24 mouse cellular contexts compared by ENCODE assay signal in the genomic region with DNA sequence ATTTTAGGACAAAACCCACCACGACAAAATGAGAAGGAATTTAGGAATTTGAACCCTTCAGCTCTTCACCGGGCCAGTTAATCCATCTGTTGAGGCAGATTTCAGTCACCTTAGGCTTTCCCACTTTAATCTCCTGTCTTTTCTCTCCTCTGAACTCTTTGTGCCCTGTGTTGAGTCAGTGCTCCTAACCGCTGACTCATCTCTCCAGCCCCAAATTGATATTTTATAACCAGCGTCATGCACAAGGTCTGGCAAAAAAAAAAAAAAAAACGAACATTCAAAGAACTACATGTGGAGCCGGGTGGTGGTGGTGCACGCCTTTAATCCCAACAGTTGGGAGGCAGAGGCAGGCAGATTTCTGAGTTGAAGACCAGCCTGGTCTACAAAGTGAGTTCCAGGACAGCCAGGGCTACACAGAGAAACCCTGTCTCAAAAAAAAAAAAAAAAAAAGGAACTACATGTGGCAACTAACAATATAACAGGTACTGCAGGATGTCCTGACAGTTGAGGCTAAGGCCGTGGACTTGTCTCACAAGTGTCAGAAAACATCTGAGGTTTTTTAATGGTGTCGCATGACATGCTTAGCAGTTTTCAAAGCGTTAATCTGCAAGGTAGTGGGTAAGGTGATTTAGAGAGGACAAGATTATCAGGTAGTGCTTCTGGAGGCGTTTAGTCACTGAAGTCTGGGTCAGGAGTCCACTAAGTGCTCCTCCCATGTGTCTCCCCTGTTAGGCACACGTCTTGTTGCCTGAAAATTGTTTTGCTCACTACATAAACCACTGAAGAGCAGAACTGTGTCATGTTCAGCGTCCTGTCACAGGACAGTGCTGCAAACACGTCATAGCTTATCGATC. TPM values are rescaled to one million over a fixed set of nuclear protein-coding genes. Genes with fewer than 3 reads are reported as not detected.
A peak's percentile ranks its signal among the peaks of the same experiment; 100 is the strongest.
DNase-seq lines count a peak whose midpoint lies in the region; ATAC-seq and TF ChIP-seq lines count a peak whose summit lies in the region.
"Had no signal": no experiment of that assay in that cellular context is flagged by ENCODE, and none has a peak within 500 bp of the region (broad histone marks: within the 10 kb centered on the region; RNA-seq: fewer than 3 reads in every experiment).

No protein-coding gene starts in this region.

- H3K4me2 ChIP-seq in intestine, postnatal 0 days (replicated peaks; ENCODE audit: low read depth), result no peak overlapping the region
- H3K4me2 ChIP-seq: forebrain, embryonic 15.5 days; hindbrain, embryonic 14.5 days; liver, embryonic 11.5 days; midbrain, embryonic 12.5 days had no signal

- no peak overlapping the region for H3K27ac ChIP-seq in MEL (ENCODE audit: control insufficient read depth, low read depth, low read length)
- no peak overlapping the region for H3K27ac ChIP-seq in intestine, postnatal 0 days (ENCODE audit: low read depth, low read length)
- H3K27ac ChIP-seq: embryonic facial prominence, embryonic 10.5 days; forebrain, embryonic 15.5 days; heart, adult 2 months; hindbrain, embryonic 14.5 days; midbrain, embryonic 12.5 days; stomach, postnatal 0 days had no signal

- peak; percentile 75 for DNase-seq in heart, adult 11 months
- DNase-seq in heart, postnatal 10 days, result no peak
- DNase-seq in 3T3-L1 (ENCODE audit: low read depth, low spot score) (peak; percentile 71), MEL (ENCODE audit: low read depth, low spot score) (no peak)
- no peak for DNase-seq in cerebellum, postnatal 4 days (ENCODE audit: low spot score in 2 of 2)
- DNase-seq in left cerebral cortex, adult 8-10 months (ENCODE audit: low spot score in 2 of 2), result no peak
- DNase-seq: adrenal gland, postnatal 25 days; cerebellum, adult 9-10 months; gastrocnemius, postnatal 10 days; heart, adult 2 months; heart, postnatal 36 days; liver, postnatal 0 days; right cerebral cortex, postnatal 14 days; thymus, postnatal 14 days had no signal

- no peak for TF ChIP-seq POLR2A in MEL (IDR thresholded peaks at IDR 0.05; ENCODE audit: control insufficient read depth in 1 of 2, insufficient read depth in 1 of 2, low read depth in 1 of 2, low read length in 2 of 2, poor library complexity in 1 of 2)

- no peaks in the 10 kb centered on the region; a peak in 1 of 4 replicates for H3K4me1 ChIP-seq in MEL (ENCODE audit: control insufficient read depth in 1 of 2, insufficient read depth in 2 of 2, low read length in 2 of 2)
- H3K4me1 ChIP-seq in intestine, postnatal 0 days (replicated peaks; ENCODE audit: control insufficient read depth, insufficient read depth, low read length), result no peaks in the 10 kb centered on the region
- H3K4me1 ChIP-seq: embryonic facial prominence, embryonic 10.5 days; forebrain, embryonic 15.5 days; midbrain, embryonic 12.5 days had no signal

- intact Hi-C loops in heart, postnatal 10 days (cut with DNase I), result no loop called here

- WGBS in intestine, postnatal 0 days, result 70% methylated on average over 15 of the region's 15 CpGs

- H3K9ac ChIP-seq in MEL (ENCODE audit: control insufficient read depth, low read depth, low read length, poor library complexity, severe bottlenecking), result no peak overlapping the region
- H3K9ac ChIP-seq in intestine, postnatal 0 days (ENCODE audit: low read depth, low read length), result no peak overlapping the region
- H3K9ac ChIP-seq: forebrain, embryonic 15.5 days; hindbrain, embryonic 14.5 days; liver, postnatal 0 days; midbrain, embryonic 12.5 days had no signal

- H3K36me3 ChIP-seq in MEL (ENCODE audit: control insufficient read depth in 1 of 2, insufficient read depth in 2 of 2, low read length in 2 of 2), result peaks cover 0 to 1% of the 10 kb centered on the region in 2 experiments; a peak in 1 of 4 replicates
- H3K36me3 ChIP-seq in intestine, postnatal 0 days (ENCODE audit: control insufficient read depth, insufficient read depth), result peaks cover 7% of the 10 kb centered on the region; the same call in 1 of the 2 replicates
- H3K36me3 ChIP-seq: forebrain, embryonic 15.5 days had no signal

- TF ChIP-seq EP300 in MEL (IDR thresholded peaks at IDR 0.05; ENCODE audit: low read depth in 1 of 2, low read length in 2 of 2), result no peak

- no peaks in the 10 kb centered on the region for H3K9me3 ChIP-seq in MEL (replicated peaks; ENCODE audit: insufficient read depth, low read length)
- no peaks in the 10 kb centered on the region for H3K9me3 ChIP-seq in intestine, postnatal 0 days (ENCODE audit: control insufficient read depth)
- H3K9me3 ChIP-seq: embryonic facial prominence, embryonic 10.5 days; forebrain, embryonic 15.5 days; midbrain, embryonic 12.5 days had no signal

- ATAC-seq in intestine, postnatal 0 days, result peak; percentile 47; the same call in 1 of the 2 replicates
- ATAC-seq: forebrain, embryonic 15.5 days; inflammation-experienced regulatory T-cells, adult 6 months; liver, postnatal 0 days; lung, postnatal 0 days; Patski had no signal

- TF ChIP-seq CTCF in MEL (IDR thresholded peaks at IDR 0.05 in 2 of 3, conservative IDR thresholded peaks at IDR 0.05 in 1 of 3; ENCODE audit: control insufficient read depth in 1 of 3, insufficient read depth in 1 of 3, low read depth in 2 of 3, low read length in 3 of 3, poor library complexity in 1 of 3, severe bottlenecking in 1 of 3), result no peak
- no peak for TF ChIP-seq CTCF in intestine, postnatal 0 days (IDR thresholded peaks at IDR 0.05; ENCODE audit: low read depth)

- no peaks in the 10 kb centered on the region for H3K79me2 ChIP-seq in MEL (ENCODE audit: control insufficient read depth, insufficient read depth, low read length, poor library complexity)

- no peaks in the 10 kb centered on the region for H3K27me3 ChIP-seq in MEL (ENCODE audit: control insufficient read depth in 1 of 2, insufficient read depth in 2 of 2, low read length in 2 of 2)
- H3K27me3 ChIP-seq in intestine, postnatal 0 days (replicated peaks; ENCODE audit: control insufficient read depth, insufficient read depth, low read length), result no peaks in the 10 kb centered on the region
- H3K27me3 ChIP-seq: forebrain, embryonic 15.5 days; midbrain, embryonic 12.5 days; Patski had no signal

- no peak overlapping the region for H3K4me3 ChIP-seq in MEL (ENCODE audit: control insufficient read depth in 1 of 2, insufficient read depth in 1 of 2, low read depth in 2 of 2, low read length in 2 of 2)
- H3K4me3 ChIP-seq in intestine, postnatal 0 days (ENCODE audit: low read depth, low read length), result no peak overlapping the region
- H3K4me3 ChIP-seq: embryonic facial prominence, embryonic 10.5 days; forebrain, embryonic 15.5 days; heart, adult 2 months; midbrain, embryonic 12.5 days had no signal

- TF ChIP-seq RAD21 in MEL (IDR thresholded peaks at IDR 0.05; ENCODE audit: low read depth, low read length), result no peak

TF ChIP-seq in MEL, 35 proteins besides CTCF, POLR2A, EP300 and RAD21:
- TF ChIP-seq ZNF384 (IDR thresholded peaks at IDR 0.05; ENCODE audit: low read depth, low read length) (peak; percentile 47; the same call in 1 of the 2 replicates), JUND (IDR thresholded peaks at IDR 0.05; ENCODE audit: low read depth, low read length) (no peak)

RNA-seq across cellular contexts. Expression of a gene that starts 11.7 kb away (rescaled TPM):
- 10 to 100 TPM; 24.1 to 25.1 TPM for total RNA-seq in heart, postnatal 10 days (2021)
- total RNA-seq in MEL (2012; rRNA removed), result 11.0 and 12.3 TPM in 2 replicates
- polyA plus RNA-seq in MEL (2012; ENCODE audit: insufficient read depth in 1 of 2, insufficient read length in 2 of 2, low read depth in 1 of 2, low replicate concordance in 2 of 2, missing spikeins in 1 of 2), result 1 to 10 TPM in 1 of 2 experiments, not detected in 1; 9.9 TPM
- 19.4 and 23.0 TPM in 2 replicates for polyA plus RNA-seq in intestine, postnatal 0 days (2015; fragmentation: Nextera tagmentation; extraction: Ambion mirVana)
- total RNA-seq in left cerebral cortex, adult 8-10 months (2022), result 10 to 100 TPM; 11.5 to 19.7 (median 15.6) TPM

RNA-seq across cellular contexts. Expression of a gene that starts 11.9 kb away (rescaled TPM):
- total RNA-seq in heart, postnatal 10 days (2021), result 10 to 100 TPM; 15.1 to 16.4 TPM
- 12.8 and 16.7 TPM in 2 replicates for total RNA-seq in MEL (2012; rRNA removed)
- polyA plus RNA-seq in MEL (2012; ENCODE audit: insufficient read depth in 1 of 2, insufficient read length in 2 of 2, low read depth in 1 of 2, low replicate concordance in 2 of 2, missing spikeins in 1 of 2), result 10 to 100 TPM in 1 of 2 experiments, not detected in 1; 14.3 TPM
- 26.5 and 32.4 TPM in 2 replicates for polyA plus RNA-seq in intestine, postnatal 0 days (2015; fragmentation: Nextera tagmentation; extraction: Ambion mirVana)
- 10 to 100 TPM; 10.6 to 12.7 (median 11.9) TPM for total RNA-seq in left cerebral cortex, adult 8-10 months (2022)

RNA-seq across cellular contexts. Expression of a gene that starts 29.4 kb away (rescaled TPM):
- total RNA-seq in heart, postnatal 10 days (2021), result 1,000 to 10,000 TPM; 2,219 to 2,275 TPM
- total RNA-seq in MEL (2012; rRNA removed), result 497 and 556 TPM in 2 replicates
- 100 to 1,000 TPM; 368 to 868 TPM for polyA plus RNA-seq in MEL (2012; ENCODE audit: insufficient read depth in 1 of 2, insufficient read length in 2 of 2, low read depth in 1 of 2, low replicate concordance in 2 of 2, missing spikeins in 1 of 2)
- 1,127 and 1,178 TPM in 2 replicates for polyA plus RNA-seq in intestine, postnatal 0 days (2015; fragmentation: Nextera tagmentation; extraction: Ambion mirVana)
- total RNA-seq in left cerebral cortex, adult 8-10 months (2022), result 100 to 1,000 TPM; 531 to 567 (median 564) TPM

Comparison
In these comparisons a context has a peak if more than half of its experiments do, and no peak if none do; other contexts are left out.
1. DNase-seq: peak in heart, adult 11 months (single experiment) and 3T3-L1 (single experiment); none in heart, postnatal 10 days (0 of 2), MEL (single experiment), cerebellum, postnatal 4 days (0 of 2) and left cerebral cortex, adult 8-10 months (0 of 2).